Mouse (Mus musculus): ENCODE results near the gene Pi4k2a. TPM values are rescaled to one million over a fixed set of nuclear protein-coding genes. Genes with fewer than 3 reads are reported as not detected.

The Pi4k2a gene
- polyA plus RNA-seq (2014; fragmentation: Illumina TruSeq; extraction: RNeasy Lipid Tissue Mini Kit (QIAGEN cat#74804); ENCODE audit: low read depth, low replicate concordance): 10.1 TPM

DNA sequence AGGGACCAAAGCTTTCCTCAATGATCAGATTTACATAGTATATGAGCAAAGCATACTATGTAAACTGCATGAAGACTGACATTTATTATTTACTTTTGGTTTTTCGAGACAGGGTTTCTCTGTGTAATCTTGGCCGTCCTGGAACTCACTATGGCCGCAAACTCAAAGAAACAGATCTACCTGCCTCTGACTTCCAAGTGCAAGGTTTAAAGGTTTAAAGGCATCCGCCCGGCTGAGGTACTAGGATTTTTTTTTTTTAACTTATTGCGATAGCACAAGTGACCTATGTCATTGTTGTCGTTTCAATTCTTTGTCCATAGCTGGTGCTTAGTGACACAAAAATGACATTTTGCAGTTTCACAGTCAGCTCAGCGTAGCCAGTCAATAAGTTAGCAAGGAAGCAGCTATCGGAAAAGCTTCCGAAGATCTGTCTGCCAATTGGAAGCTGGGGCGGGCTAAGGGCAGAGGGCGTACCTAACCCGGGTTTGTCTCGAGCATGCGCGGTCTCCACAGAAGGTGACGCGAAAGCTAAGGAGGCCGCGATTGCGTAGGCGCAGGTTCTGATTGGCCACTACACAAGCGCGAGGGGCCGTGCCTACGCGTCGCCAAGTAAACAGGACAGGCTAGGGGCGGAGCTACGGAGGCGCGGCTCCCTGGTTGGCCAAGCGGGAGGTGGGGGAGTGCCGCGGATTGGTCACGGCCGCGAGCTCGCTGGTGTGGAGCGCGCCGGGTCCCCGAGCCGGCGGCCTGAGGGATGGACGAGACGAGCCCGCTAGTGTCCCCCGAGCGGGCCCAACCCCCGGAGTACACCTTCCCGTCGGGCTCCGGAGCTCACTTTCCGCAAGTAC lies at the start of gene Pi4k2a:
Gene Pi4k2a (plus strand): TSS at position 723 of the 848 bp plus-strand sequence.

DNA sequence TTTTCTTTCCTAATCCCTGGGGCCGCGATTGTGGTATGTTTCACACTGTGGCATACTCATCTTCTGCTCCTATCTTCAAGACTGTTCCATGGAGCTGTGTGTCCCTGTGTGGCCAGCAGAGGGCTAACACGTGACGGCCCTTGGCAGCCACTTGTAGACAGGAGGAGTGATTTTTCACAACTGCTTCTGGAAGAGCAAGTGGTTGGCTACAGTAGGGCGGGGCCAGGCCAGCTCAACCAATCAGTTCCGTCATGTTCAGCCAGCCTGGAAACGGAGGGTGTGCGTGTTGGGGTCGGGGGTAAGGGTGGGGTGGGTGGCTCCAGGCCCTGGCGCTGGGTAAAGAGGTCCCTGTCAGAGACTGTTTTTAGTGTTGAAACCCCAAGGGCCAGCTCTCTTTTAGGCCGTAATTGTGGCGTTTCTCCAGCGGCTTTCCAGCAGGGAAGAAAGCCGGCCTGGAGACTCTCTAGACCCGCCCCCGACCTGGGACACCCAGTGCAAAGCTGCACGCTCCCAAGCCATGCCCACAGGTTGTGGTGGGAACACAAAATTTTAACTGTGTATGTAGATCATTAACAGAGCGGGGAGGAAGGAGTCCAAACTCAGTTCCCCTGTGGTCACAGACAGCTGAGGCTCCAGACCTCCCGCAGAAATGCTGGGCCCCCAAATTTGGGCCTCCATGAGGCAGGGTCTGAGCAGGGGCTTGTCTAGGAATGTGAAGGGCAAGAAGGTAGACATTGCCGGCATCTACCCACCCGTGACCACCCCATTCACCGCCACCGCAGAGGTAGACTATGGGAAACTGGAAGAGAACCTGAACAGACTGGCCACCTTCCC lies 44.8 kb upstream of the Pi4k2a start, which contains the start of gene Hoga1:
Gene Hoga1 (plus strand): TSS at position 342 of the 834 bp plus-strand sequence.

DNA sequence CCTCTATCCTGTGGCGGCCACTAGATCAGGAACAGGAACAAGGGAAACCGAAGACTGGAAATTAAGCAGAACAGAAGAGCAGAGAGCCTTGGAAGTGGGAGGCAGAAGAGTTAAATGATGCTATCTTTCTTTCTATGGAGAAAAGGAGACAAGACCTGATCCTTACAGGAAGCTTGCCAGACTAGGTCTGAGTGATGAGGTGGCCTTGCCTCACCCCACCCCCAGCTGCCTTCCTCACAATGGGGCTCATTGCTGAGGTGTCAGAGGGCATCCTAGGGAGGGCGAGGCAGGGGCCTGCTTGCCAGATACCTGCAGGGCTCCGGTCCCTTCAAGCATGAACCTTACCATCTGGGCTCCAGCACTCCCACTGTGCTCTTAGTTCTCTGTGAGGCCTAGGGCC lies 38.3 kb upstream of the Pi4k2a start, which contains the start of gene 4933411K16Rik:
Gene 4933411K16Rik (plus strand): TSS at position 301 of the 400 bp plus-strand sequence.

DNA sequence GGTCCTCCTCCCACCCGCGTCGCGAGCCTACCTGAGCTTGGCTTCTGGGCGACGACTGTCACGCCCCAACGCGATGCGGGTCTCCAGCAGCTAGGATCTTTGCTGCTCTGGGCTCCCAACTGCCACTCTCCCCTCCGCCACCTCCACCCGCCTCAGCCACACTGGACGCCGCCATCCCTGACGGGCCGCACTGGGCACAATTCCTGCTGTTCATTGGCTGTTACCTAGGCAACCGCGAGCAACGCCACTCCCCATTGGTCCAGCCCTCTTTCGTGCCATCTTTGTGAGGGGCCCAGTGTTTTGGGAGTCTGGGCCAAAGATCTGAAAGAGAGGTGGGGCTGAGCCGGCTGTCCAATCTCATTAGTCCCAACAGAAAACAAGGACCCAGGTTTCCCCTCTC lies 4.1 kb upstream of the Pi4k2a start, which contains the start of gene Morn4:
Gene Morn4 (minus strand): TSS at position 192 of the 400 bp plus-strand sequence.

DNA sequence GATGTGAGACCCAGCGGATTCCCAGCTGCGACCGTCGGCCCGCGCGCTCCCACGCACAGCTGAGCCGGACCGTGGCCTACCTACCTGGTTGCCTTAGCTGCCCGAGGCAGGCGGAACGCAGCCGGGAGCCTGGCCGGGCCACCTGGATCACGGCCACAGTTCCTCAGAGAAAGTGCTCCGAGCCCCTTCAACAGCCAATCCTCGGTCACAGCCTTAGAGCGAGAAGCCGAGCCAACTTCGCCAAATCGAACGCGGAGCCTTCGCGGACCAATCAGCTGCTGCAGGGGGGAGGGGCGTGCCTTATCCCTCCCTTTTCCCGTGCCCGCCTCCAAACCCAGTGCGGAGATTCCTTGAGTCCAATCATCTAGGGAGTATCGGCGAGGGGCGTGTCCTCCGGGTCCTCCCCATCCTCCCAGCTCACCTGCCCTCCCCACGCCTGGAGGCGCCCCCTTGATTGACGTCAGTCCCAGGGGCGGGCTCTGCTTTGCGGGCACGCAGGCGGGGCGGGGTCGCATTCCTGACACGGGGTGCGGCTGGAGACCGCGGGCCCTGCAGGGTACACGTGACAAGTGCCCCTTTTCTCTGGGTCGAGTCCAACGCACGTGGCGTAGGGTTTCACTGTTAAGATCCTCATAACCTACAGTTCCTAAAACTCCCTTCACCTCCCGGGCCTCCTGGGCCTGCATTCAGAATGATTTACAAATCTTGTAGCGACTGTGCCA lies 38.7 kb downstream of the Pi4k2a start, which contains the start of gene Avpi1:
Gene Avpi1 (minus strand): TSS at position 273 of the 722 bp plus-strand sequence.

DNA sequence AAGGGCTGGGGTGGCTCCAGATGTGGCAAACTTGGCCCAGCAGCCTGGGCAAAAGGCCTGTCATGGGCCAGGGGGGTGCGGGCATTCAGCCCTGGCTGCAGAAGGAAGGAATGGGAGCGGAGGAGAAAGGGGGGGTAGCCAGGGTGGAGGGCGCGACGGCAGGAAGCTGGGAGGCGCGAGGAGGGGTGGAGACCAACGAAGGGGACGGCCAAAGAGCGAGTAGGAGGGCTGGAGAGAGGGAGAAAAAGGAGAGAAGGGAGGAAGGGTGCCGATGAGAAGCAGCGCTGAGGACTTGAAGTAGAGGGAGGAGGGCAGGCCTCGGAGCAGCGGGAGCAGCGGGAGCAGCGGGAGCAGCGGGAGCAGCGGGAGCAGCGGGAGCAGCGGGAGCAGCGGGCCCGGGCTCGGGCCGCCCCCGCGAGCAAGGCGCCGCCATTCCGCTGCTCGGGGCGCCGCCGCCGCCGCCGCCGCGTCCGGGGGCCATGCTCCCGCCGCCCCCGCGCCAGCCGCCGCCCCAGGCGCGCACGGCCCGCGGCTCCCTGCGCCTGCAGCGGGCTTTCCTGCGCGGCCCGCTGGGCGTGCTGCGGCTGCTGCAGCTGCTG lies 57.0 kb downstream of the Pi4k2a start, which contains the start of gene Marveld1:
Gene Marveld1 (plus strand): TSS at position 231 of the 599 bp plus-strand sequence.

DNA sequence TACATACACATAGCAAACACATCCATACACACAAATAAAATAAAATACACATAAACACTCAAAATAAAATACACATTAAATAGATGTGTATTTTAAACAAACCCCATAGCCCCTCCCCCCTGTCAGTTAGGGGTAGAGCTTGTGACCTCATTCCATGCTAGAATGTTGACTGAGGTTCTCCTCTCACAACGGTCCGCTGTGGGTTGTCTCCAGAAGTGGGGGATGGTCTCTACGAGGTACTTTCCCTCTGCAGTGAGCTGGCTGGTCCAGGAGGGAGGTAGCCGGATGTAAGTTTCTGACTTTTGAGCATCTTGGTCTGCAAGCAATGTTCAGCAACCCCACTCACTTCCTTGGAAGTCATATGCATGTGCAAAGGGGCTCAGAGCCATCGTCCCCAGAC lies 73.5 kb downstream of the Pi4k2a start, which contains the start of gene Zfyve27:
Gene Zfyve27 (plus strand): TSS at position 188 of the 400 bp plus-strand sequence.

Other genes with a start within 250 kb of the Pi4k2a start
- gene Frat2, start 242.3 kb upstream of the Pi4k2a start, polyA plus RNA-seq (2014; fragmentation: Illumina TruSeq; extraction: RNeasy Lipid Tissue Mini Kit (QIAGEN cat#74804); ENCODE audit: low read depth, low replicate concordance): 1.5 TPM
- 0.29 TPM for gene Rrp12, start 194.3 kb upstream of the Pi4k2a start, polyA plus RNA-seq (2014; fragmentation: Illumina TruSeq; extraction: RNeasy Lipid Tissue Mini Kit (QIAGEN cat#74804); ENCODE audit: low read depth, low replicate concordance)
- gene Pgam1, start 178.5 kb upstream of the Pi4k2a start, polyA plus RNA-seq (2014; fragmentation: Illumina TruSeq; extraction: RNeasy Lipid Tissue Mini Kit (QIAGEN cat#74804); ENCODE audit: low read depth, low replicate concordance): 150 TPM
- 15.5 TPM for gene Exosc1, start 157.0 kb upstream of the Pi4k2a start, polyA plus RNA-seq (2014; fragmentation: Illumina TruSeq; extraction: RNeasy Lipid Tissue Mini Kit (QIAGEN cat#74804); ENCODE audit: low read depth, low replicate concordance)
- 15.2 TPM for gene Zdhhc16, start 157.0 kb upstream of the Pi4k2a start, polyA plus RNA-seq (2014; fragmentation: Illumina TruSeq; extraction: RNeasy Lipid Tissue Mini Kit (QIAGEN cat#74804); ENCODE audit: low read depth, low replicate concordance)
- gene Mms19, start 109.3 kb upstream of the Pi4k2a start, polyA plus RNA-seq (2014; fragmentation: Illumina TruSeq; extraction: RNeasy Lipid Tissue Mini Kit (QIAGEN cat#74804); ENCODE audit: low read depth, low replicate concordance): 7.8 TPM
- gene Ubtd1, start 108.7 kb upstream of the Pi4k2a start, polyA plus RNA-seq (2014; fragmentation: Illumina TruSeq; extraction: RNeasy Lipid Tissue Mini Kit (QIAGEN cat#74804); ENCODE audit: low read depth, low replicate concordance): not detected
- not detected for gene Ankrd2, start 54.5 kb upstream of the Pi4k2a start, polyA plus RNA-seq (2014; fragmentation: Illumina TruSeq; extraction: RNeasy Lipid Tissue Mini Kit (QIAGEN cat#74804); ENCODE audit: low read depth, low replicate concordance)
- gene Hoga1, start 44.9 kb upstream of the Pi4k2a start, polyA plus RNA-seq (2014; fragmentation: Illumina TruSeq; extraction: RNeasy Lipid Tissue Mini Kit (QIAGEN cat#74804); ENCODE audit: low read depth, low replicate concordance): 65.6 TPM
- gene 4933411K16Rik, start 38.2 kb upstream of the Pi4k2a start, polyA plus RNA-seq (2014; fragmentation: Illumina TruSeq; extraction: RNeasy Lipid Tissue Mini Kit (QIAGEN cat#74804); ENCODE audit: low read depth, low replicate concordance): 0.66 TPM
- gene Morn4, start 4.1 kb upstream of the Pi4k2a start, polyA plus RNA-seq (2014; fragmentation: Illumina TruSeq; extraction: RNeasy Lipid Tissue Mini Kit (QIAGEN cat#74804); ENCODE audit: low read depth, low replicate concordance): not detected
- gene Avpi1, start 38.6 kb downstream of the Pi4k2a start, polyA plus RNA-seq (2014; fragmentation: Illumina TruSeq; extraction: RNeasy Lipid Tissue Mini Kit (QIAGEN cat#74804); ENCODE audit: low read depth, low replicate concordance): 5.4 TPM
- gene Marveld1, start 56.9 kb downstream of the Pi4k2a start, polyA plus RNA-seq (2014; fragmentation: Illumina TruSeq; extraction: RNeasy Lipid Tissue Mini Kit (QIAGEN cat#74804); ENCODE audit: low read depth, low replicate concordance): 7.2 TPM
- 4.3 TPM for gene Zfyve27, start 73.5 kb downstream of the Pi4k2a start, polyA plus RNA-seq (2014; fragmentation: Illumina TruSeq; extraction: RNeasy Lipid Tissue Mini Kit (QIAGEN cat#74804); ENCODE audit: low read depth, low replicate concordance)
- not detected for gene Sfrp5, start 111.8 kb downstream of the Pi4k2a start, polyA plus RNA-seq (2014; fragmentation: Illumina TruSeq; extraction: RNeasy Lipid Tissue Mini Kit (QIAGEN cat#74804); ENCODE audit: low read depth, low replicate concordance)
- gene Golga7b, start 157.1 kb downstream of the Pi4k2a start, polyA plus RNA-seq (2014; fragmentation: Illumina TruSeq; extraction: RNeasy Lipid Tissue Mini Kit (QIAGEN cat#74804); ENCODE audit: low read depth, low replicate concordance): not detected

Data from liver, adult 10 weeks (tissue).